Mouse (Mus musculus): ENCODE data around the gene Plcz1. TPM values are rescaled to one million over a fixed set of nuclear protein-coding genes. Genes with fewer than 3 reads are reported as not detected.

Gene Plcz1
- polyA plus RNA-seq, 1 experiment: 0.05 TPM

GRCm38 (mm10) chr6:140024404-140024803 is 16.9 kb downstream of the Plcz1 start:
- H3K27ac ChIP-seq (ENCODE audit: insufficient read depth, low read length): no peak overlapping the region
- TF ChIP-seq POLR2A (IDR thresholded peaks at IDR 0.05; ENCODE audit: borderline replicate concordance, insufficient read depth, low read length): no peak
- TF ChIP-seq CTCF (IDR thresholded peaks at IDR 0.05; ENCODE audit: borderline replicate concordance, insufficient read depth, low read depth, low read length): no peak
- DNase-seq: no peak
- 89% methylated on average over 7 of the region's 7 CpGs for WGBS
- H3K27me3 ChIP-seq (ENCODE audit: control insufficient read depth, insufficient read depth, low read length): no peaks in the 10 kb centered on the region
- no peak overlapping the region for H3K4me3 ChIP-seq (replicated peaks; ENCODE audit: insufficient read depth, low read depth, low read length)
- no peaks in the 10 kb centered on the region for H3K4me1 ChIP-seq (ENCODE audit: control insufficient read depth, insufficient read depth, low read length)

GRCm38 (mm10) chr6:140005181-140005580 is 36.1 kb downstream of the Plcz1 start:
- H3K27me3 ChIP-seq (ENCODE audit: control insufficient read depth, insufficient read depth, low read length): no peaks in the 10 kb centered on the region
- DNase-seq: no peak
- H3K4me3 ChIP-seq (replicated peaks; ENCODE audit: insufficient read depth, low read depth, low read length): no peak overlapping the region
- no peaks in the 10 kb centered on the region for H3K4me1 ChIP-seq (ENCODE audit: control insufficient read depth, insufficient read depth, low read length)
- H3K27ac ChIP-seq (ENCODE audit: insufficient read depth, low read length): no peak overlapping the region
- 77% methylated on average over 3 of the region's 3 CpGs for WGBS
- no peak for TF ChIP-seq POLR2A (IDR thresholded peaks at IDR 0.05; ENCODE audit: borderline replicate concordance, insufficient read depth, low read length)
- no peak for TF ChIP-seq CTCF (IDR thresholded peaks at IDR 0.05; ENCODE audit: borderline replicate concordance, insufficient read depth, low read depth, low read length)

GRCm38 (mm10) chr6:139989597-139989996 is 51.7 kb downstream of the Plcz1 start:
- no peak for TF ChIP-seq POLR2A (IDR thresholded peaks at IDR 0.05; ENCODE audit: borderline replicate concordance, insufficient read depth, low read length)
- no peak for TF ChIP-seq CTCF (IDR thresholded peaks at IDR 0.05; ENCODE audit: borderline replicate concordance, insufficient read depth, low read depth, low read length)
- no peak for DNase-seq
- H3K27ac ChIP-seq (ENCODE audit: insufficient read depth, low read length): no peak overlapping the region

GRCm38 (mm10) chr6:139989075-139989474 is 52.2 kb downstream of the Plcz1 start:
- H3K4me3 ChIP-seq (replicated peaks; ENCODE audit: insufficient read depth, low read depth, low read length): no peak overlapping the region
- H3K27me3 ChIP-seq (ENCODE audit: control insufficient read depth, insufficient read depth, low read length): no peaks in the 10 kb centered on the region
- no peak for DNase-seq
- TF ChIP-seq CTCF (IDR thresholded peaks at IDR 0.05; ENCODE audit: borderline replicate concordance, insufficient read depth, low read depth, low read length) (no peak), POLR2A (IDR thresholded peaks at IDR 0.05; ENCODE audit: borderline replicate concordance, insufficient read depth, low read length) (no peak)
- WGBS: 76% methylated on average over 6 of the region's 6 CpGs
- H3K4me1 ChIP-seq (ENCODE audit: control insufficient read depth, insufficient read depth, low read length): no peaks in the 10 kb centered on the region
- no peak overlapping the region for H3K27ac ChIP-seq (ENCODE audit: insufficient read depth, low read length)

More at GRCm38 (mm10) chr6:139989597-139989996, 51.7 kb downstream of the Plcz1 start:
- no peaks in the 10 kb centered on the region for H3K4me1 ChIP-seq (ENCODE audit: control insufficient read depth, insufficient read depth, low read length)
- no peak overlapping the region for H3K4me3 ChIP-seq (replicated peaks; ENCODE audit: insufficient read depth, low read depth, low read length)
- no peaks in the 10 kb centered on the region for H3K27me3 ChIP-seq (ENCODE audit: control insufficient read depth, insufficient read depth, low read length)
- 90% methylated on average over 10 of the region's 10 CpGs for WGBS

GRCm38 (mm10) chr6:139986564-139986963 is 54.7 kb downstream of the Plcz1 start:
- DNase-seq: no peak
- H3K27ac ChIP-seq (ENCODE audit: insufficient read depth, low read length): no peak overlapping the region
- H3K4me3 ChIP-seq (replicated peaks; ENCODE audit: insufficient read depth, low read depth, low read length): no peak overlapping the region
- 84% methylated on average over 2 of the region's 2 CpGs for WGBS
- no peaks in the 10 kb centered on the region for H3K27me3 ChIP-seq (ENCODE audit: control insufficient read depth, insufficient read depth, low read length)
- TF ChIP-seq POLR2A (IDR thresholded peaks at IDR 0.05; ENCODE audit: borderline replicate concordance, insufficient read depth, low read length): no peak
- TF ChIP-seq CTCF (IDR thresholded peaks at IDR 0.05; ENCODE audit: borderline replicate concordance, insufficient read depth, low read depth, low read length): no peak
- no peaks in the 10 kb centered on the region for H3K4me1 ChIP-seq (ENCODE audit: control insufficient read depth, insufficient read depth, low read length)

- Histone ChIP-seq H3K4me1 (ENCODE audit: control insufficient read depth, insufficient read depth, low read length) (no peaks in the 10 kb centered on the region), H3K27me3 (ENCODE audit: control insufficient read depth, insufficient read depth, low read length) (no peaks in the 10 kb centered on the region), H3K4me3 (replicated peaks; ENCODE audit: insufficient read depth, low read depth, low read length) (no peak overlapping the region), H3K27ac (ENCODE audit: insufficient read depth, low read length) (no peak overlapping the region)
- TF ChIP-seq CTCF (IDR thresholded peaks at IDR 0.05; ENCODE audit: borderline replicate concordance, insufficient read depth, low read depth, low read length) (no peak), POLR2A (IDR thresholded peaks at IDR 0.05; ENCODE audit: borderline replicate concordance, insufficient read depth, low read length) (no peak)
- DNase-seq: no peak
- 91% methylated on average over 3 of the region's 3 CpGs for WGBS
These were observed 57.2 kb downstream of the Plcz1 start for GRCm38 (mm10) chr6:139984069-139984468.

- Histone ChIP-seq H3K27me3 (ENCODE audit: control insufficient read depth, insufficient read depth, low read length) (no peaks in the 10 kb centered on the region), H3K4me1 (ENCODE audit: control insufficient read depth, insufficient read depth, low read length) (no peaks in the 10 kb centered on the region), H3K27ac (ENCODE audit: insufficient read depth, low read length) (no peak overlapping the region), H3K4me3 (replicated peaks; ENCODE audit: insufficient read depth, low read depth, low read length) (no peak overlapping the region)
- DNase-seq: no peak
- TF ChIP-seq POLR2A (IDR thresholded peaks at IDR 0.05; ENCODE audit: borderline replicate concordance, insufficient read depth, low read length) (no peak), CTCF (IDR thresholded peaks at IDR 0.05; ENCODE audit: borderline replicate concordance, insufficient read depth, low read depth, low read length) (no peak)
These were observed 60.2 kb downstream of the Plcz1 start for GRCm38 (mm10) chr6:139981061-139981460.

GRCm38 (mm10) chr6:139978114-139978513 is 63.1 kb downstream of the Plcz1 start:
- DNase-seq: no peak
- Histone ChIP-seq H3K27ac (ENCODE audit: insufficient read depth, low read length) (no peak overlapping the region), H3K4me3 (replicated peaks; ENCODE audit: insufficient read depth, low read depth, low read length) (no peak overlapping the region), H3K4me1 (ENCODE audit: control insufficient read depth, insufficient read depth, low read length) (no peaks in the 10 kb centered on the region), H3K27me3 (ENCODE audit: control insufficient read depth, insufficient read depth, low read length) (no peaks in the 10 kb centered on the region)
- TF ChIP-seq POLR2A (IDR thresholded peaks at IDR 0.05; ENCODE audit: borderline replicate concordance, insufficient read depth, low read length) (no peak), CTCF (IDR thresholded peaks at IDR 0.05; ENCODE audit: borderline replicate concordance, insufficient read depth, low read depth, low read length) (no peak)
- 40% methylated on average over 3 of the region's 3 CpGs for WGBS

Measured in cerebellum, adult 2 months (tissue).